Mouse (Mus musculus) right cerebral cortex, postnatal 36 days (tissue): Measurements from ENCODE around the gene Bmp15.

ENCODE experiments used
- DNase-seq, 2 experiments: peaks; one replicate each; pipeline ENCODE4 v3.0.0; 2022; ENCODE audit warnings: low spot score in 2 of 2, mixed read lengths in 1 of 2

Gene Bmp15

GRCm38 (mm10) chrX:6320621-6321020 is at the start of gene Bmp15:
Gene Bmp15, minus strand, starts transcription at chrX:6320721.
- no peak for DNase-seq

- DNase-seq, result no peak
These were observed 48.3 kb upstream of the Bmp15 start for GRCm38 (mm10) chrX:6368822-6369221.

GRCm38 (mm10) chrX:6357503-6358114 is 37.1 kb upstream of the Bmp15 start:
- DNase-seq, result no peak

- DNase-seq, result no peak
These were observed 36.4 kb upstream of the Bmp15 start for GRCm38 (mm10) chrX:6356876-6357275.

GRCm38 (mm10) chrX:6345273-6345959 is 24.9 kb upstream of the Bmp15 start:
- no peak for DNase-seq

- DNase-seq, result no peak
These were observed 3.5 kb upstream of the Bmp15 start for GRCm38 (mm10) chrX:6324056-6324455.

- DNase-seq, result no peak
These were observed 2.8 kb downstream of the Bmp15 start for GRCm38 (mm10) chrX:6317747-6318146.
